Mouse (Mus musculus) erythroblast, embryonic 14.5 days (primary cell): ENCODE results near the gene Golga4.

Source experiments
- GATA1 ChIP-seq: IDR thresholded peaks from 2 replicates; pipeline ENCODE4 v1.6.1; 2012; ENCODE audit warnings: low read length, inconsistent platforms, mixed read lengths
- TAL1 ChIP-seq: IDR thresholded peaks from 3 replicates; pipeline ENCODE4 v1.6.1; 2012; ENCODE audit warnings: low read length, inconsistent platforms, mixed read lengths

DNA sequence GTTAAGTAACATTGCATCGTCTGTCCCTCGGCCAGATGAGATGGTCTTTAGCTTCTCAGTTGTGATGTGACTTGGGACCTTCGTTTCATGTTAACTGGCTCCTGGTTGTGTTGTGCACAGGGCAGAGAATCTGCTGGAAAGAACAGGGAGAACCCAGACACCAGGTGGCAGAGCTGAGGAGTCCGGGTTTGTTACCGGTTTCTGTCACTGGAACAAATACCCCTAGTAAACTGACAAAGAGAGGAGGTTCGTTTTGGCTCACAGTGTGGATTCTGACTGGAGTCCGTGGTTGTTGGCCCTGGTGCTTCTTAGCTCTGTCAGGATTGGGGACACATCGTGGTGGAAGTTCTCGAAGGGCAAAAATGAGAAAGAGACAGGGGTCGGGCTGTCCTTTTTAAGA lies 104.0 kb downstream of the Golga4 start:
- TF ChIP-seq TAL1 = no peak
- TF ChIP-seq GATA1 = no peak
